In genomic region chr1:120007851-120008588, GRCm38 (mm10) we compare ENCODE assay signal across 9 mouse cellular contexts. TPM values are rescaled to one million over a fixed set of nuclear protein-coding genes. Genes with fewer than 3 reads are reported as not detected.
A peak's percentile ranks its signal among the peaks of the same experiment; 100 is the strongest.
DNase-seq lines count a peak whose midpoint lies in the region; ATAC-seq and TF ChIP-seq lines count a peak whose summit lies in the region.
"Had no signal": no experiment of that assay in that cellular context is flagged by ENCODE, and none has a peak within 500 bp of the region (broad histone marks: within the 10 kb centered on the region; RNA-seq: fewer than 3 reads in every experiment).

No protein-coding gene starts in this region.

- no peak overlapping the region for H3K27ac ChIP-seq in liver, embryonic 12.5 days
- H3K27ac ChIP-seq in liver, postnatal 0 days (ENCODE audit: low read depth): no peak overlapping the region
- H3K27ac ChIP-seq in forebrain, embryonic 15.5 days (replicated peaks): no peak overlapping the region
- no peak overlapping the region for H3K27ac ChIP-seq in limb, embryonic 11.5 days (replicated peaks; ENCODE audit: low read depth, low read length)
- no peak overlapping the region for H3K27ac ChIP-seq in stomach, embryonic 15.5 days

- H3K4me3 ChIP-seq in liver, embryonic 12.5 days: peak overlapping the region; percentile 38; the same call in 1 of the 2 replicates
- H3K4me3 ChIP-seq in liver, postnatal 0 days (ENCODE audit: low read depth, low read length): no peak overlapping the region
- peak overlapping the region; percentile 44 for H3K4me3 ChIP-seq in forebrain, embryonic 15.5 days
- peak overlapping the region; percentile 35; the same call in 1 of the 2 replicates for H3K4me3 ChIP-seq in limb, embryonic 11.5 days (ENCODE audit: low read depth, low read length)
- peak overlapping the region; percentile 39; the same call in 1 of the 2 replicates for H3K4me3 ChIP-seq in stomach, embryonic 15.5 days (replicated peaks)
- H3K4me3 ChIP-seq: myocyte had no signal

- H3K9me3 ChIP-seq in liver, embryonic 12.5 days (replicated peaks): no peaks in the 10 kb centered on the region
- no peaks in the 10 kb centered on the region for H3K9me3 ChIP-seq in liver, postnatal 0 days (ENCODE audit: low read length)
- H3K9me3 ChIP-seq in forebrain, embryonic 15.5 days: no peaks in the 10 kb centered on the region
- no peaks in the 10 kb centered on the region for H3K9me3 ChIP-seq in limb, embryonic 11.5 days (ENCODE audit: control insufficient read depth, low read length)
- no peaks in the 10 kb centered on the region for H3K9me3 ChIP-seq in stomach, embryonic 15.5 days

- peaks cover 9% of the 10 kb centered on the region; the same call in 1 of the 2 replicates for H3K4me1 ChIP-seq in liver, embryonic 12.5 days
- 0 out of 2 replicates have a peak, but pooled peaks cover 2% of the 10 kb centered on the region for H3K4me1 ChIP-seq in liver, postnatal 0 days (ENCODE audit: insufficient read depth)
- H3K4me1 ChIP-seq in forebrain, embryonic 15.5 days: peaks cover 15% of the 10 kb centered on the region
- H3K4me1 ChIP-seq in limb, embryonic 11.5 days (ENCODE audit: control insufficient read depth, insufficient read depth, low read length): no peaks in the 10 kb centered on the region
- H3K4me1 ChIP-seq in stomach, embryonic 15.5 days: no peaks in the 10 kb centered on the region; the same call in none of the 2 replicates

- peak overlapping the region; percentile 56 for H3K4me2 ChIP-seq in liver, embryonic 12.5 days
- no peak overlapping the region for H3K4me2 ChIP-seq in liver, postnatal 0 days (ENCODE audit: low read depth, low read length)
- H3K4me2 ChIP-seq in forebrain, embryonic 15.5 days (replicated peaks): peak overlapping the region; percentile 85
- peak overlapping the region; percentile 73; the same call in 1 of the 2 replicates for H3K4me2 ChIP-seq in limb, embryonic 11.5 days (ENCODE audit: low read depth, severe bottlenecking)
- peak overlapping the region; percentile 74 for H3K4me2 ChIP-seq in stomach, embryonic 15.5 days

- H3K9ac ChIP-seq in liver, embryonic 12.5 days: no peak overlapping the region
- H3K9ac ChIP-seq in liver, postnatal 0 days (replicated peaks): no peak overlapping the region
- H3K9ac ChIP-seq in forebrain, embryonic 15.5 days (replicated peaks): no peak overlapping the region
- 0 out of 2 replicates have a peak overlapping the region, but pooled peaks have one; percentile 27 for H3K9ac ChIP-seq in limb, embryonic 11.5 days (ENCODE audit: low read length)
- no peak overlapping the region for H3K9ac ChIP-seq in stomach, embryonic 15.5 days

- 32% methylated on average over 11 of the region's 11 CpGs for WGBS in liver, embryonic 12.5 days (ENCODE audit: insufficient replicate concordance)
- WGBS in liver, postnatal 0 days (ENCODE audit: insufficient replicate concordance): 34% methylated on average over 11 of the region's 11 CpGs
- 14% methylated on average over 11 of the region's 11 CpGs for WGBS in forebrain, embryonic 15.5 days
- WGBS in limb, embryonic 11.5 days: 28% methylated on average over 11 of the region's 11 CpGs
- 37% methylated on average over 11 of the region's 11 CpGs for WGBS in stomach, embryonic 15.5 days

- ATAC-seq in liver, embryonic 12.5 days: no peak
- no peak for ATAC-seq in liver, postnatal 0 days
- ATAC-seq in forebrain, embryonic 15.5 days (replicated peaks): no peak
- no peak for ATAC-seq in limb, embryonic 11.5 days (ENCODE audit: insufficient number of reproducible peaks, low FRiP score, low TSS enrichment, low read depth)
- no peak for ATAC-seq in stomach, embryonic 15.5 days (ENCODE audit: insufficient read depth, low FRiP score, low read depth)

- no peak for DNase-seq in liver, postnatal 0 days
- no peak for DNase-seq in limb, embryonic 11.5 days (ENCODE audit: low spot score)
- DNase-seq in spleen, postnatal 36 days (ENCODE audit: low spot score in 2 of 2): no peak
- no peak for DNase-seq in left cerebral cortex, adult 8-10 months (ENCODE audit: low spot score in 2 of 2)
- DNase-seq: cerebellum, adult 11 months had no signal

- no peaks in the 10 kb centered on the region for H3K36me3 ChIP-seq in liver, embryonic 12.5 days
- no peaks in the 10 kb centered on the region for H3K36me3 ChIP-seq in liver, postnatal 0 days (replicated peaks; ENCODE audit: insufficient read depth, low read length)
- H3K36me3 ChIP-seq in forebrain, embryonic 15.5 days: no peaks in the 10 kb centered on the region
- H3K36me3 ChIP-seq in limb, embryonic 11.5 days (ENCODE audit: control insufficient read depth, insufficient read depth, low read length): no peaks in the 10 kb centered on the region
- H3K36me3 ChIP-seq in stomach, embryonic 15.5 days: no peaks in the 10 kb centered on the region

- TF ChIP-seq CTCF in liver, postnatal 0 days (IDR thresholded peaks at IDR 0.05; ENCODE audit: low read depth): no peak

- no peak for TF ChIP-seq EP300 in liver, postnatal 0 days (IDR thresholded peaks at IDR 0.05; ENCODE audit: low read depth)

- H3K27me3 ChIP-seq in liver, embryonic 12.5 days (replicated peaks): peaks cover 55% of the 10 kb centered on the region
- H3K27me3 ChIP-seq in liver, postnatal 0 days (ENCODE audit: insufficient read depth, low read length): peaks cover 24% of the 10 kb centered on the region
- 0 out of 2 replicates have a peak, but pooled peaks cover 5% of the 10 kb centered on the region for H3K27me3 ChIP-seq in forebrain, embryonic 15.5 days
- peaks cover 30% of the 10 kb centered on the region for H3K27me3 ChIP-seq in limb, embryonic 11.5 days (ENCODE audit: control insufficient read depth, insufficient read depth, low read length)
- peaks cover 6% of the 10 kb centered on the region; the same call in 1 of the 2 replicates for H3K27me3 ChIP-seq in stomach, embryonic 15.5 days (replicated peaks)

RNA-seq across cellular contexts. Expression of gene Sctr, which starts 1.3 kb away (rescaled TPM):
- polyA plus RNA-seq in liver, embryonic 12.5 days (2016; fragmentation: Nextera tagmentation; extraction: Ambion mirVana): not detected in 2 replicates
- 0.05 and 0.13 TPM in 2 replicates for polyA plus RNA-seq in liver, postnatal 0 days (2015; fragmentation: Nextera tagmentation; extraction: Ambion mirVana)
- 0.43 and 0.52 TPM in 2 replicates for polyA plus RNA-seq in forebrain, embryonic 15.5 days (2015; fragmentation: Nextera tagmentation; extraction: Ambion mirVana)
- polyA plus RNA-seq in limb, embryonic 11.5 days (2014; fragmentation: Nextera tagmentation; extraction: Ambion mirVana): not detected in 2 replicates
- 0.98 and 1.3 TPM in 2 replicates for polyA plus RNA-seq in stomach, embryonic 15.5 days (2015; fragmentation: Nextera tagmentation; extraction: Ambion mirVana)
- total RNA-seq in left cerebral cortex, adult 8-10 months (2022): under 1 TPM in 2 of 4 experiments, not detected in 2; 0.52 to 0.63 TPM

RNA-seq across cellular contexts. Expression of gene Cfap221, which starts 11.0 kb away (rescaled TPM):
- not detected in 2 replicates for polyA plus RNA-seq in liver, embryonic 12.5 days (2016; fragmentation: Nextera tagmentation; extraction: Ambion mirVana)
- not detected in 2 replicates for polyA plus RNA-seq in liver, postnatal 0 days (2015; fragmentation: Nextera tagmentation; extraction: Ambion mirVana)
- 0.11 and 0.55 TPM in 2 replicates for polyA plus RNA-seq in forebrain, embryonic 15.5 days (2015; fragmentation: Nextera tagmentation; extraction: Ambion mirVana)
- not detected in 2 replicates for polyA plus RNA-seq in limb, embryonic 11.5 days (2014; fragmentation: Nextera tagmentation; extraction: Ambion mirVana)
- 0.24 TPM in 1 of 2 replicates, not detected in the other for polyA plus RNA-seq in stomach, embryonic 15.5 days (2015; fragmentation: Nextera tagmentation; extraction: Ambion mirVana)
- under 1 TPM; 0.33 to 0.63 (median 0.53) TPM for total RNA-seq in left cerebral cortex, adult 8-10 months (2022)
- polyA plus RNA-seq: myocyte had no signal
